Mouse (Mus musculus) heart, adult 2 months (tissue): ENCODE data around the gene Slc4a10. TPM values are rescaled to one million over a fixed set of nuclear protein-coding genes. Genes with fewer than 3 reads are reported as not detected.

ENCODE experiments used
- DNase-seq, 2 experiments: peaks; one replicate each; pipeline ENCODE4 v3.0.0; 2021
- H3K27ac ChIP-seq: fragments of 200-600 bp; 2 replicates; pipeline ENCODE4 v1.8.1; 2022
- H3K27me3 ChIP-seq: fragments of 200-500 bp; 2 replicates; pipeline ENCODE4 v1.6.1; 2012; ENCODE audit warnings: mild to moderate bottlenecking, low read length, inconsistent platforms, mixed read lengths; ENCODE audit not compliant: control insufficient read depth, insufficient read depth
- H3K36me3 ChIP-seq: fragments of 200-500 bp; 2 replicates; pipeline ENCODE4 v1.6.1; 2012; ENCODE audit warnings: low read length, inconsistent platforms; ENCODE audit not compliant: control insufficient read depth, insufficient read depth
- H3K4me1 ChIP-seq: fragments of 200-500 bp; 2 replicates; pipeline ENCODE4 v1.6.1; 2011; ENCODE audit warnings: low read length; ENCODE audit not compliant: control insufficient read depth, insufficient read depth
- H3K4me3 ChIP-seq: fragments of 200-600 bp; 2 replicates; pipeline ENCODE4 v1.8.1; 2022
- H3K79me2 ChIP-seq: fragments of 200-500 bp; replicated peaks from 2 replicates; pipeline ENCODE4 v1.6.1; 2012; ENCODE audit warnings: mild to moderate bottlenecking, inconsistent platforms, low read length, moderate library complexity, mixed read lengths; ENCODE audit not compliant: control insufficient read depth, insufficient read depth
- H3K9ac ChIP-seq: fragments of 200-500 bp; 2 replicates; pipeline ENCODE4 v1.6.1; 2012; ENCODE audit warnings: low read depth, mild to moderate bottlenecking, control low read depth, inconsistent platforms, low read length, mixed read lengths
- CTCF ChIP-seq: fragments of 200-600 bp; IDR thresholded peaks from 2 replicates; pipeline ENCODE4 v1.8.1; 2022; ENCODE audit warnings: antibody characterized with exemption, mild to moderate bottlenecking, moderate library complexity
- EP300 ChIP-seq: fragments of 200-500 bp; IDR thresholded peaks from 2 replicates; pipeline ENCODE4 v1.6.1; 2011; ENCODE audit warnings: low read depth, low read length, control low read depth; ENCODE audit not compliant: insufficient read depth
- POLR2A ChIP-seq: fragments of 200-500 bp; IDR thresholded peaks from 2 replicates; pipeline ENCODE4 v1.6.1; 2011; ENCODE audit warnings: mild to moderate bottlenecking, low read depth, low read length, control low read depth; ENCODE audit not compliant: insufficient read depth
- WGBS: fragments of 180-500 bp; shearing (Covaris S2); methylation state at CpG from one replicate; pipeline ENCODE4 v1.1.7; 2018; 5-methylcytosine and 5-hydroxymethylcytosine counted together
- intact Hi-C: fragments of 180-260 bp; cut with DNase I; formaldehyde crosslinking; loops from one replicate; pipeline ENCODE4 v1.15.1; 2025
- polyA plus RNA-seq: library from polyadenylated mRNA; depleted of rRNA; stranded (reverse); fragments of >200 nt; gene quantifications from 2 replicates; pipeline ENCODE4 v1.2.3, GENCODE M21; 2012
- total RNA-seq, 2 experiments: library from RNA; stranded (reverse); gene quantifications; 2 replicates each; pipeline ENCODE4 v1.2.3; 2021

Slc4a10 gene
- total and polyA plus RNA-seq, 3 experiments = 0.04 TPM; not detected in 2

DNA sequence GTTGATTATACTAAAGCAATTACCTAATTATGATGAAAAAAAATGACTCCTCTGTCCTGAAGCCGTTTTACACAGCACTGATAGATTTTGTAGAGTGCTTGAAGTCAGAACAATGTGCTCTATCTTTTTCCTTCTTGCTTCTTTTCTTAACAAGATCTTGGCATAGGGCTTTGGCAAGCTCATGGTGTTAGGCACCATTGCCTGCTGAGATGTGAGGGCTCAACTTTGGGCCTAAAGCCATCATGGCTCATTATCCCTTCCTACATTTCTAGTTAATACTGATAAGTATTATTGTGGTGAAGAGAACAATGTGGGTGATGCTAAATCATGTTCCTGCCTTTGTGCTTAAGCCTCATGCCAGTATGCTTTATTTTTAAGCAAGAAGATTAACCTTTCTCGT is 185.0 kb downstream of the Slc4a10 start:
- no peak for DNase-seq
- Histone ChIP-seq H3K4me3 (no peak overlapping the region), H3K27ac (no peak overlapping the region), H3K79me2 (no peaks in the 10 kb centered on the region), H3K4me1 (no peaks in the 10 kb centered on the region), H3K36me3 (no peaks in the 10 kb centered on the region), H3K27me3 (no peaks in the 10 kb centered on the region), H3K9ac (no peak overlapping the region)
- intact Hi-C loops = no loop called here
- TF ChIP-seq EP300 = no peak
- TF ChIP-seq CTCF = no peak
- no peak for TF ChIP-seq POLR2A
- WGBS = 73% methylated on average over 2 of the region's 2 CpGs

DNA sequence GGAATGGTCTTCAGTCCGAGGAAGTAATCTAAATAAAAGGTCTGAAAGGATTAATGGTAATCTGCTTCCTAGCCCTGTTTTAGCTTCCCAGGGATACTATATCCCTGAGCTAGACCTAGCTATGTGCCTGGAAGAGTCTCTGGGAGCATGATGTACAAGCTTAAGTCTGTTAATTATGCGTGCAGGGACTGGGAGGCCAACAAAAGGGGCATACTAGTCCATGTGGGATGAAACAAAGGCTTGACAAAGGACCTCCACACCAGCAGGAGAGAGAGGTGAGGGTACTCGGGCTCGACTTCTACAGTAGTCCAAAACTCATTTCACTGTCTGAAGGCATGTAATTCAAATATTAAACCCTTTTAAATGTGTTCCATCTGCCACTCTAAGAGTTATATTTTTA is 197.9 kb downstream of the Slc4a10 start:
- intact Hi-C loops = no loop called here
- TF ChIP-seq EP300 (no peak), CTCF (no peak), POLR2A (no peak)
- Histone ChIP-seq H3K9ac (no peak overlapping the region), H3K4me1 (no peaks in the 10 kb centered on the region), H3K79me2 (no peaks in the 10 kb centered on the region), H3K27ac (no peak overlapping the region), H3K36me3 (no peaks in the 10 kb centered on the region), H3K4me3 (no peak overlapping the region), H3K27me3 (no peaks in the 10 kb centered on the region)
- DNase-seq = no peak
- 61% methylated on average over 4 of the region's 4 CpGs for WGBS

DNA sequence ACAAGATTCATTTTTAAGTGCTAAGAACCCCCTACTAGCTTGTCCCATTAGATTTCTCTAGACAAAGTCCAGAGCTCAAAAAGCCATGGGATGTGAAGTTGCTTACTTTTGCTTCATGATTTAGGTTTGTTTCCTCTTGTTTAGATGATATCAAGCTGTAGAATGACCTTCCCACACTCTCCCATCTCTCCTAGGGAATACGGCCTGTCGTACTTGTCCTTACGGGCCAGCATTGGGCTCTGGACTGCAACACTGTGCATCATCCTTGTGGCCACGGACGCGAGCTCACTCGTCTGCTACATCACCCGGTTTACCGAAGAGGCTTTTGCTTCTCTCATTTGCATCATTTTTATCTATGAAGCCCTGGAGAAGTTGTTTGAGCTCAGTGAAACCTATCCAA is 222.2 kb downstream of the Slc4a10 start:
- Histone ChIP-seq H3K27ac (no peak overlapping the region), H3K27me3 (no peaks in the 10 kb centered on the region), H3K4me3 (no peak overlapping the region), H3K9ac (no peak overlapping the region), H3K79me2 (no peaks in the 10 kb centered on the region), H3K4me1 (no peaks in the 10 kb centered on the region), H3K36me3 (no peaks in the 10 kb centered on the region)
- intact Hi-C loops = no loop called here
- TF ChIP-seq CTCF (no peak), EP300 (no peak), POLR2A (no peak)
- DNase-seq = no peak
- WGBS = 92% methylated on average over 9 of the region's 9 CpGs

DNA sequence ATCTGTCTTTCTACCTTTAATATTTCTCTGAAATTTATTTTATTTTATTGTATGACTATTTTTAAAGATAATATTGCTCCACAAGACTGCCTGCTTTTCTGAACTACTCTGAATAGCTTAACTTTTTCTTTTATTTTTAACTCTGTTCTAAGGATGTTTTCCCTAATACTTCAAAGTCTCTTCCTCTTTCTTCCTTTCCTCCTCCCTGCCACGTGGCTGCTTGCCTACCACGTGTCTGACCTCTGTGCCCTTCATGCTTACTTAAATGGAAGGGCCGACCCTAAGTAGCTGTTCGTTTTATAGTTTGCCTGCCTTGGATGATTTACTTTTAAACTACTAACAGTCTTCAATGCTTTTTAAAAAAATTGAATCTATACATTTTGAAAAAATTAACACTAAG is 225.6 kb downstream of the Slc4a10 start:
- intact Hi-C loops = no loop called here
- TF ChIP-seq CTCF (no peak), POLR2A (no peak)

DNA sequence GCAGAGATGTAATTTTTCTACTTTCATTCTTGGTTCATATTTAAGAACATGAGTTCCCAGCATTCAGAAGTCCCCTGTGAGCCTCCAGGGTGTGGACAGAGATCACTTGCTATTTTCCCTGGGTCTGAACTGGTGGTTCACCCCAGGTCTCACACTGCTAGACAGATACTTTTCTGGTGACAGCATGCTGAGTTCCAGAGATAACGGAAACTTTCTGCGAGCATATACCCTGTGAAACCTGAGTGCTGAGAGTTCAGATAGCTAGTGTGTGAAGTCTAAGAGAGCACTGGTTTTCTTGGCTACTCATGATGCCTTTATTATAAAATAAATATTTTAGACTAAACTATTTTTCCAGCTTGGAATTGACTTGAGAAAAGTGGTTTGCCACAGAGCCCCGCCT is 232.5 kb downstream of the Slc4a10 start:
- TF ChIP-seq EP300 (no peak), POLR2A (no peak), CTCF (no peak)
- no peak overlapping the region for H3K4me3 ChIP-seq
- no peaks in the 10 kb centered on the region for H3K79me2 ChIP-seq
- H3K36me3 ChIP-seq = no peaks in the 10 kb centered on the region
- H3K27me3 ChIP-seq = no peaks in the 10 kb centered on the region
- DNase-seq = no peak
- H3K9ac ChIP-seq = no peak overlapping the region
- peaks cover 2% of the 10 kb centered on the region; the same call in 1 of the 2 replicates for H3K4me1 ChIP-seq
- no peak overlapping the region for H3K27ac ChIP-seq
- intact Hi-C loops = no loop called here
- 31% methylated on average over 3 of the region's 3 CpGs for WGBS

More for the DNA sequence above, 225.6 kb downstream of the Slc4a10 start:
- no peaks in the 10 kb centered on the region for H3K36me3 ChIP-seq
- H3K27ac ChIP-seq = no peak overlapping the region
- no peaks in the 10 kb centered on the region for H3K27me3 ChIP-seq
- H3K79me2 ChIP-seq = no peaks in the 10 kb centered on the region
- DNase-seq = no peak
- H3K4me1 ChIP-seq = no peaks in the 10 kb centered on the region
- 52% methylated on average over 4 of the region's 4 CpGs for WGBS
- no peak overlapping the region for H3K9ac ChIP-seq
- H3K4me3 ChIP-seq = no peak overlapping the region

DNA sequence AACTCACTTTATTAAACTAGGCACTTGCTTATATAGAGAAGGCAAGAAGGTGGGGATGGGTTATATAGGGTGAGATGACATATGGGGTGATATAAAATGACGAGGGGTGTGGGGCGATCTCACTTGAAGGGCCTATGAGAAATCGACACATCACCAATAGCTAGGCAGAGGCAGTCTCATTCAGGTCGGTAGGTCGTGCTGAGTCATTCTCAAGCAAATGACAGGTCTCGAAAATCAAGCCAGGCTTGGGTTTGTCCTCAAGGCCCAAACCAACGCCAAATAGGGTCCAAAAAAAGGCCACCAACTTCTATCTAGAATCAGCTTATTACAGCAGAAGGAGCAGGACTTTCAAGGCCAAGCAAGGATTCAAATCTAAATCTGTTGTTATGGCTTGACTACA is 233.5 kb downstream of the Slc4a10 start:
- no peaks in the 10 kb centered on the region for H3K36me3 ChIP-seq
- WGBS = 86% methylated on average over 7 of the region's 7 CpGs
- intact Hi-C loops = loop anchor here (10.0 kb wide), 1 partner anchor 635 kb away; no protein-coding TSS in a partner anchor
- H3K79me2 ChIP-seq = no peaks in the 10 kb centered on the region
- H3K27me3 ChIP-seq = no peaks in the 10 kb centered on the region
- no peak for DNase-seq
- H3K4me3 ChIP-seq = no peak overlapping the region
- H3K27ac ChIP-seq = no peak overlapping the region
- no peak overlapping the region for H3K9ac ChIP-seq
- peaks cover 2% of the 10 kb centered on the region; the same call in 1 of the 2 replicates for H3K4me1 ChIP-seq
- TF ChIP-seq CTCF (no peak), EP300 (no peak), POLR2A (no peak)
